In genomic region chr3:89515444-89515843, GRCm38 (mm10) we compare ENCODE assay signal across 22 mouse cellular contexts. TPM values are rescaled to one million over a fixed set of nuclear protein-coding genes. Genes with fewer than 3 reads are reported as not detected.
DNase-seq lines count a peak whose midpoint lies in the region; ATAC-seq lines count a peak whose summit lies in the region.
"Had no signal": no experiment of that assay in that cellular context is flagged by ENCODE, and none has a peak within 500 bp of the region (broad histone marks: within the 10 kb centered on the region; RNA-seq: fewer than 3 reads in every experiment).

No protein-coding gene starts in this region.

- peaks cover 15% of the 10 kb centered on the region for H3K4me1 ChIP-seq in embryonic facial prominence, embryonic 13.5 days
- H3K4me1 ChIP-seq in embryonic facial prominence, embryonic 10.5 days, result peaks cover 21% of the 10 kb centered on the region
- H3K4me1 ChIP-seq in heart, embryonic 10.5 days, result peaks cover 26% of the 10 kb centered on the region

- 71% methylated on average over 11 of the region's 11 CpGs for WGBS in embryonic facial prominence, embryonic 13.5 days
- WGBS in embryonic facial prominence, embryonic 10.5 days, result 74% methylated on average over 11 of the region's 11 CpGs
- 51% methylated on average over 11 of the region's 11 CpGs for WGBS in heart, embryonic 10.5 days
- WGBS in large intestine, adult 2 months, result 33% methylated on average over 11 of the region's 11 CpGs

- ATAC-seq in embryonic facial prominence, embryonic 13.5 days (ENCODE audit: insufficient number of reproducible peaks, insufficient read depth, low FRiP score, low TSS enrichment, low read depth), result no peak
- ATAC-seq: CD4-positive, CD25-positive, alpha-beta regulatory T cell, adult 4 months; forebrain, embryonic 13.5 days; forebrain, embryonic 15.5 days; forebrain, postnatal 0 days; Patski had no signal

- 0 out of 2 replicates have a peak overlapping the region, but pooled peaks have one; percentile 21 for H3K9ac ChIP-seq in embryonic facial prominence, embryonic 13.5 days
- H3K9ac ChIP-seq: forebrain, embryonic 13.5 days; forebrain, embryonic 15.5 days; forebrain, postnatal 0 days had no signal

- H3K4me3 ChIP-seq in embryonic facial prominence, embryonic 13.5 days, result no peak overlapping the region
- H3K4me3 ChIP-seq in embryonic facial prominence, embryonic 10.5 days, result no peak overlapping the region
- no peak overlapping the region for H3K4me3 ChIP-seq in heart, embryonic 10.5 days
- H3K4me3 ChIP-seq: forebrain, embryonic 13.5 days; forebrain, embryonic 15.5 days had no signal

- no peaks in the 10 kb centered on the region for H3K36me3 ChIP-seq in embryonic facial prominence, embryonic 13.5 days
- H3K36me3 ChIP-seq in embryonic facial prominence, embryonic 10.5 days (replicated peaks), result no peaks in the 10 kb centered on the region
- no peaks in the 10 kb centered on the region for H3K36me3 ChIP-seq in heart, embryonic 10.5 days
- H3K36me3 ChIP-seq: forebrain, embryonic 15.5 days had no signal

- H3K27me3 ChIP-seq in embryonic facial prominence, embryonic 13.5 days, result peaks cover 29% of the 10 kb centered on the region
- peaks cover 39% of the 10 kb centered on the region for H3K27me3 ChIP-seq in embryonic facial prominence, embryonic 10.5 days (replicated peaks; ENCODE audit: low read depth, poor library complexity, severe bottlenecking)
- H3K27me3 ChIP-seq in heart, embryonic 10.5 days (ENCODE audit: insufficient read depth, poor library complexity, severe bottlenecking), result peaks cover 23% of the 10 kb centered on the region
- H3K27me3 ChIP-seq: forebrain, embryonic 15.5 days had no signal

- peaks cover 5% of the 10 kb centered on the region; the same call in 1 of the 2 replicates for H3K9me3 ChIP-seq in embryonic facial prominence, embryonic 13.5 days
- peaks cover 8% of the 10 kb centered on the region for H3K9me3 ChIP-seq in embryonic facial prominence, embryonic 10.5 days
- H3K9me3 ChIP-seq in heart, embryonic 10.5 days, result peaks cover 9% of the 10 kb centered on the region; the same call in 1 of the 2 replicates
- H3K9me3 ChIP-seq: forebrain, embryonic 15.5 days had no signal

- H3K4me2 ChIP-seq in embryonic facial prominence, embryonic 13.5 days, result no peak overlapping the region
- H3K4me2 ChIP-seq: forebrain, embryonic 13.5 days; forebrain, embryonic 15.5 days had no signal

- no peak overlapping the region for H3K27ac ChIP-seq in embryonic facial prominence, embryonic 13.5 days
- no peak overlapping the region for H3K27ac ChIP-seq in embryonic facial prominence, embryonic 10.5 days (replicated peaks)
- no peak overlapping the region for H3K27ac ChIP-seq in heart, embryonic 10.5 days
- H3K27ac ChIP-seq: forebrain, embryonic 13.5 days; forebrain, embryonic 15.5 days had no signal

- no peak for DNase-seq in embryonic facial prominence, embryonic 10.5 days (ENCODE audit: low spot score)
- peak; percentile 91 for DNase-seq in heart, adult 11 months
- DNase-seq in heart, embryonic 10.5 days (ENCODE audit: low spot score), result no peak
- peak; percentile 65 for DNase-seq in ZHBTc4 (ENCODE audit: low read depth, low spot score)
- DNase-seq in large intestine, adult 2 months (ENCODE audit: low read depth, low spot score), result peak; percentile 28
- no peak for DNase-seq in ovary, adult 18-20 months (ENCODE audit: low spot score)
- no peak for DNase-seq in kidney, adult 18-20 months
- DNase-seq: adrenal gland, adult 2 months; adrenal gland, postnatal 10 days; adrenal gland, postnatal 25 days; B cell, adult 2 months; cerebellum, adult 11-12 months; cerebellum, adult 2 months; cerebellum, adult 9-10 months; cerebellum, postnatal 14 days; cerebellum, postnatal 36 days; forebrain, postnatal 0 days had no signal

RNA-seq across cellular contexts. Expression of gene Kcnn3, which starts 4.5 kb away (rescaled TPM):
- 1.5 and 1.7 TPM in 2 replicates for polyA plus RNA-seq in embryonic facial prominence, embryonic 13.5 days (2015; fragmentation: Nextera tagmentation; extraction: Ambion mirVana)
- 0.62 and 0.88 TPM in 2 replicates for polyA plus RNA-seq in embryonic facial prominence, embryonic 10.5 days (2016; fragmentation: Nextera tagmentation; extraction: Ambion mirVana)
- 0.58 and 1.1 TPM in 2 replicates for polyA plus RNA-seq in heart, embryonic 10.5 days (2016; fragmentation: Nextera tagmentation; extraction: Ambion mirVana)
- 2.4 and 5.3 TPM in 2 replicates for polyA plus RNA-seq in large intestine, adult 2 months (2012; rRNA removed)
- polyA plus RNA-seq: CD4-positive, CD25-positive, alpha-beta regulatory T cell, adult 4 months had no signal

Comparison
In these comparisons a context has a peak if more than half of its experiments do, and no peak if none do; other contexts are left out.
1. DNase-seq: peak in heart, adult 11 months (single experiment), ZHBTc4 (single experiment) and large intestine, adult 2 months (single experiment); none in embryonic facial prominence, embryonic 10.5 days (single experiment), heart, embryonic 10.5 days (single experiment), ovary, adult 18-20 months (single experiment) and kidney, adult 18-20 months (single experiment).